Mouse (Mus musculus) lung, adult 2 months (tissue): ENCODE data around the gene Tmem150b.

Experiments
- CTCF ChIP-seq: fragments of 200-500 bp; IDR thresholded peaks from 2 replicates; pipeline ENCODE4 v1.5.1; 2011; ENCODE audit warnings: mild to moderate bottlenecking, low read length, control low read depth; ENCODE audit not compliant: insufficient read depth
- POLR2A ChIP-seq: fragments of 200-500 bp; IDR thresholded peaks from 2 replicates; pipeline ENCODE4 v1.6.1; 2011; ENCODE audit warnings: low read depth, mild to moderate bottlenecking, control low read depth, low read length, borderline replicate concordance; ENCODE audit errors: extremely low read depth

GRCm38 (mm10) chr7:4752821-4753570 lies 27.9 kb upstream of the Tmem150b start, which contains the start of gene Cox6b2:
- TF ChIP-seq CTCF, result no peak
- no peak for TF ChIP-seq POLR2A
